Mouse (Mus musculus) spleen, postnatal 36 days (tissue): ENCODE measurements around the gene Pnma1.
A peak's percentile ranks its signal among the peaks of the same experiment; 100 is the strongest.

ENCODE experiments used
- DNase-seq, 2 experiments: peaks; one replicate each; pipeline ENCODE4 v3.0.0; 2022; ENCODE audit warnings: low spot score in 2 of 2, mixed read lengths in 1 of 2

Pnma1 gene

GRCm38 (mm10) chr12:84147954-84148621 lies at the start of gene Pnma1:
Pnma1 (minus strand) TSS chr12:84148489.
- peak; percentile 57 to 64 for DNase-seq

- no peak for DNase-seq
These were observed 46.9 kb upstream of the Pnma1 start for GRCm38 (mm10) chr12:84195195-84195594.

- no peak for DNase-seq
These were observed 46.3 kb upstream of the Pnma1 start for GRCm38 (mm10) chr12:84194400-84195109.

GRCm38 (mm10) chr12:84193642-84194399 lies 45.5 kb upstream of the Pnma1 start:
- DNase-seq = peak; percentile 97 to 98

- peak; percentile 64 to 74 for DNase-seq
These were observed 44.7 kb upstream of the Pnma1 start for GRCm38 (mm10) chr12:84192741-84193641.

- DNase-seq = peak; percentile 41 to 59
These were observed 44.0 kb upstream of the Pnma1 start for GRCm38 (mm10) chr12:84192280-84192679.

GRCm38 (mm10) chr12:84191770-84192169 lies 43.5 kb upstream of the Pnma1 start:
- no peak for DNase-seq

GRCm38 (mm10) chr12:84191190-84191589 lies 42.9 kb upstream of the Pnma1 start:
- DNase-seq = no peak

GRCm38 (mm10) chr12:84190151-84190820 lies 42.0 kb upstream of the Pnma1 start:
- no peak for DNase-seq

GRCm38 (mm10) chr12:84188881-84189444 lies 40.7 kb upstream of the Pnma1 start:
- no peak for DNase-seq

GRCm38 (mm10) chr12:84187752-84188601 lies 39.7 kb upstream of the Pnma1 start:
- peak; percentile 76 to 77 for DNase-seq

GRCm38 (mm10) chr12:84186950-84187349 lies 38.7 kb upstream of the Pnma1 start:
- no peak for DNase-seq

- DNase-seq = no peak
These were observed 38.2 kb upstream of the Pnma1 start for GRCm38 (mm10) chr12:84186536-84186935.

- no peak for DNase-seq
These were observed 37.3 kb upstream of the Pnma1 start for GRCm38 (mm10) chr12:84185547-84185946.

- no peak for DNase-seq
These were observed 36.7 kb upstream of the Pnma1 start for GRCm38 (mm10) chr12:84184979-84185378.

- no peak for DNase-seq
These were observed 33.7 kb upstream of the Pnma1 start for GRCm38 (mm10) chr12:84181999-84182398.

GRCm38 (mm10) chr12:84180701-84181435 lies 32.6 kb upstream of the Pnma1 start:
- DNase-seq = peak; percentile 57 to 70

- DNase-seq = no peak
These were observed 31.8 kb upstream of the Pnma1 start for GRCm38 (mm10) chr12:84180090-84180489.
